Mouse (Mus musculus) heart, postnatal 4 days (tissue): Measurements from ENCODE around the gene Hsd3b7. TPM values are rescaled to one million over a fixed set of nuclear protein-coding genes. Genes with fewer than 3 reads are reported as not detected.

ENCODE experiments used
- DNase-seq: peaks from one replicate; pipeline ENCODE4 v3.0.0; 2021
- total RNA-seq, 2 experiments: library from RNA; stranded (reverse); gene quantifications; 2 replicates each; pipeline ENCODE4 v1.2.3; 2021

The Hsd3b7 gene
- total RNA-seq, 2 experiments from 2014 or later: 9.6 to 10.3 TPM

DNA sequence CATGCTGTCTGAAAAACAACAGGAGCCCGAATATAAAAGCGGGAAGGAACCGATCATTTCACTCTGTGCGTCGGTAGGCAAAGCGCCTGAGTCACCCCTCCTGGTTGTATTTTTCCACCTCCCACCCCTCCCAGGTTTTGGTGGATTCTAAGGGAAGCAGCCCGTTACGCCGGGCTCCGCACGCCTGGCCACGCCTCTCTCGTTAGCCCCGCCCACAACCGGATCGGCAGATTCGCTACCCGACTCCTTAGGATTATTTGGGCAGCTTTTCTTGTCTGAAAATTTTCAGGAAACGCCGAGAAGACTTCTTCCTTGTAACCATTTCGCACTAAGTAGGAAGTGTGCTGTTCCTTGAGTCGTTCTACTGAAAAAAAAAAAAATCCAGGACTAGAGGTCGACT lies 24.0 kb upstream of the Hsd3b7 start, which contains the start of gene Setd1a:
Setd1a (plus strand) TSS at position 245 of the 400 bp plus-strand sequence.
- peak; percentile 94 for DNase-seq

DNA sequence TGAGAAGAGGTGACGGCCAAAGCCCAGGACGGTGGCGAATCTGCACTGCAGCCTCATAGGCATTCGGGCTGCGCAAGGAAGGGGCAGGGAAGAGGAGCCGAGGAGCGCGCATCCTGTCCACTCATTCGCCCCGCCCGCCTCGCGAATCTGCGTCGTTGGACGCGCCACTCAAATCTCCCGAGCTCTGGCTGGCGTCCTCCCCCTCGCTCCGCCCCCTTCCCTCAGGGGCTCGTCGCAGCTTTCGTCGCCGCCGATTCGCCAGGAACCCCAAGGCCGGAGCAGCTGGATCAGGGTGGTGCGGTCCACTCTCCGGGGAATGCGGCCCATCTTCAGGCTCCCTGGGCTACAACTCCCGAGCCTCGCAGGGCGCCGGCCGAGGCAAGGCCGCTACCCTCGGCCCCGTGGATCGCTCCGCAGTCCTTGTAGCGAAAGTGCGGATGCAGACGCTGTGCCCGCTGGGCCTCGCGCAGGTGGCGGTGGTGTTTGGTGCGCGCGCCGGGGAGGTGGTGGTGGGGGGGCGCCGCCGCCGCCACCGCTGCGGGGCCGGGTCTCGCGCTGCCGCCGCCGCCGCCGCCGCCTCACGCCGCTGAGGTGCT lies 23.4 kb upstream of the Hsd3b7 start:
- DNase-seq: peak; percentile 97

DNA sequence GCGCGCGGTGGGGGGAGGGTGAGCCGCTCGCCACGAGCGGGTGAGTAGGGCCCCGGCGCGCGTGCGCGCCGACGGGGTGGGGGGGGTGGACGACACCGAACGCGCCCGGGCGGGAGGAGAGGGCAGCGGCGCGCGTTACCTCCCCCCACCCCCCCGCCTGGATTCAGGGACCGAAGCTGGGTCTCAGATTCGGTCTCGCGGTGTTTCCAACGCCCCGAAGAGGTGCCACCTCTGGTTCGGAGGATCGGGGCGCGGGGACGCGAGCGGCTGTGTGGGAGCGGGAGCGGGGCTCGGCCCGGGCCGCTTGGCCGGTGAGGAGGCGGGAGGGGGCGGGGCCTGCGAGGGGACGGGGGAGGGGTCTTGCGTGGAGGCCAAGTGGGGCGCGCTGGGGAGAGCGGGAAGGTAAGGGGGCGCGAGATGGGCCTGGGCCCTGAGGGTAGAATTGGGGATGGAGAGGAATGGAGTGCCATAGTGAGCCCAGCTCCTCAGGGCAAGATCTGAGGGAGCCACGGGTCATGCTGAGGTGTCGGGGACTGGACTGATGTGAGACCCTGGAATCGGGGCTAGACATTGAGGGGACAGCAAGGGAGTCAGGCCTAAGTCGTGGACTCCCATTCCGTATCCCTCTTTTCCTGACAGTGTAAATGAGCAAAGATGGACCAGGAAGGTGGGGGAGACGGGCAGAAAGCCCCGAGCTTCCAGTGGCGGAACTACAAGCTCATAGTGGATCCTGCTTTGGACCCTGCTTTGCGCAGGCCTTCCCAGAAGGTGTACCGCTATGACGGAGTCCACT lies 22.7 kb upstream of the Hsd3b7 start:
- DNase-seq: peak; percentile 74

DNA sequence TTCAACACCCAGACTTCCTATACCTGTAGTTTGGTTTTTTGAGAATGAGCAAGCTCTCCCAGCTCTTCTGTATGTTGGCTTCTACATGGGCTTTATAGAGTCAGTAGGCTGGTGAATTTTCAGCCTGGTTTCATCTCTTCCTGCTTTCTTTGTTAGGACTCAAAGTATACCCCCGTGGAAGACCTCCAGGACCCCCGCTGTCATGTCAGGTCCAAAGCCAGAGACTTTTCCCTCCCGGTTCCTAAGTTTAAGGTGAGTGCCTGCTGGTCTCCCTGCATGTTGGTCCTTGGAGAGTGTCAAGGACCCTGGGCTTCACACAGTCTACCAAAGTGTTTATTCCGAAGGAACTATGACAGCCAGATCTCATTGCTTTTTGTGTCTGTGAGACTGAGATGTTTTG lies 22.1 kb upstream of the Hsd3b7 start:
- no peak for DNase-seq

DNA sequence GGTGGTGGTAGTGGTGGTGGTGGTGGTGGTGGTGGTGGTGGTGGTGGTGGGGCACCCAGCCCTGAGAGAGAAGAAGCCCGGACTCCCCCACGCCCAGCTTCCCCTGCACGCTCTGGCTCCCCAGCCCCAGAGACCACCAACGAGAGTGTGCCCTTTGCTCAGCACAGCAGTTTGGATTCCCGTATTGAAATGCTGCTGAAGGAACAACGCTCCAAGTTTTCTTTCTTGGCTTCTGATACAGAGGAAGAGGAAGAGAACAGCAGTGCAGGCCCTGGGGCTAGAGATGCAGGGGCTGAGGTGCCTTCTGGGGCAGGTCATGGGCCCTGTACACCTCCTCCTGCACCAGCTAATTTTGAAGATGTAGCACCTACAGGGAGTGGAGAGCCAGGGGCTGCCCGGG lies 15.1 kb upstream of the Hsd3b7 start, which contains the start of gene Gm49388:
Gm49388 (plus strand) TSS at position 301 of the 400 bp plus-strand sequence.
- DNase-seq: no peak

DNA sequence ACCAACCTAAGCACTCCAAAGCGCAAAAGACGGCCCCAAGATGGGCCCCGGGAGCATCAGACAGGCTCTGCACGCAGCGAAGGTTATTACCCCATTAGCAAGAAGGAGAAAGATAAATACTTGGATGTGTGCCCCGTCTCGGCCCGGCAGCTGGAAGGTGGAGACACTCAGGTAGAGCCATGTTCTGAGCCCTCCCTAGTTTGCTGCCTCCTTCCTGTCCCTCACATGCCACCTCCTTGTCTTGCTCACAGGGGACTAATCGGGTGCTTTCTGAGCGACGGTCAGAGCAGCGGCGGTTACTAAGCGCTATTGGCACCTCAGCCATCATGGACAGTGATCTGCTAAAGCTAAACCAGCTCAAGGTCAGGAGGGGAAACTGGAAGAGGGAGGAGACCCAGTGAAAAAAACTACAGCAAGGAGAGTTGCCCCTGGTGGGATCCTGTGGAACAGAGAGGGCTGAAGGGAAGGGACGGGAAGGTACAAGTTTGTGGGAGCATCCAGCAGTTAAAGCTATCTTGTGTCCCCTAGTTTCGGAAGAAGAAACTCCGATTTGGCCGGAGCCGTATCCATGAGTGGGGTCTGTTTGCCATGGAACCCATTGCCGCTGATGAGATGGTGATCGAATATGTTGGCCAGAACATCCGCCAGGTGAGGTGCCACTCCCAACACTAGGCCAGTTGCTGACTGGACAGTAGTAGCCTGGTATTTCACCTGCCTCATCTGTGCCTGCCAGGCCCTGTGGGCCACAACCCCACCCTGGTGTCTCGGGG lies 3.1 kb upstream of the Hsd3b7 start:
- DNase-seq: no peak

DNA sequence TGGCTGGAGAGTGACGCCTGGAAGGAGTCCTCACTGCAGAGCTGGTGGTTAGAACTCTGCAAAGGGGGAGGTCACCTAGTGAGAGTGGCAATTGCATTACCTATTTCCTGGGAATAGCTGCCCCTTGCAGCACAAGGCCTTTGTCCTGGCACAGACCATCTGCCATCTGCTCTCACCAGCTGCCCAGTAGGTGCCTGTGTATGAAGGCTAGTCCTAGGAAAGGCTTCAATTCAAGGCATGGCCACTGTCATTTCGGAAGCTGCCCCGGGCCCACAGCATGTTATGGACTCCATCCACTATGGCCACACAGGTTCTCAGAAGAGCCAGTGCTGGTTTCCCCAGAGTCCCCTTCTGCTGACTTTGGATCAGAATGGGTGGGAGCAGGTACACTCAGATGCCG lies 1.8 kb upstream of the Hsd3b7 start:
- DNase-seq: no peak

DNA sequence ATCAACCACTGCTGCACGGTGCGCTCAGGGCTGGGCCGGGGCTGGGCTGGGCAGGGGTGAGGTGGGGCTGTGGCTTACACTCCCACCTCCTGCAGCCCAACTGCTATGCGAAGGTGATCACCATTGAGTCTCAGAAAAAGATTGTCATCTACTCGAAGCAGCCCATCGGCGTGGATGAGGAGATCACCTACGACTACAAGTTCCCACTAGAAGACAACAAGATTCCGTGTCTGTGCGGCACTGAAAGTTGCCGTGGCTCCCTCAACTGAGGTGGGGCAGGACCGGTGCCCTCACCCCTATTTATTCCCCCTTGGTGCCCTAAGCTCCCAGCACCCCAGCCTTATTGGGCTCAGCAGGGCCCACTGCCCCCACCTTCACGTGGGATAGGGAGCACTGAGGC lies 1.2 kb upstream of the Hsd3b7 start:
- DNase-seq: no peak

DNA sequence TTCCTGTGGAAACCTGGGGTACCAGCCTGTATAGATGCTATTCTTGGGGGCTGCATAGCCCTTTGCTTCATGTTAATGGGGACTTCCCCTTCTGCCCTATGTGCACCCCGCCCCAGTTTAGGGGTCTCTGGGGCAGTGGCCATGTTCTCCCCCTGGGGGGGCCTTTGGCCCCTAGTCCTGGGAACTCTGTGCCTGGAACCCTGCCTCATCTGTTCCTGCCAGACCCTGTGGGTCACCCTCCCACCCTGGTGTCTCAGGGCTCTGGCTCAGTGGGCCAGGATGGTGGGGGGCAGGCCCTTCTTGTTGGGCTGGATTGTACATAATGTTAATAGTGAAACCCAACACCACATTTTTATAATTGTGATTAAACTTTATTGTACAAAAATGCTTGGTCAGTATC lies 666 bp upstream of the Hsd3b7 start:
- no peak for DNase-seq

DNA sequence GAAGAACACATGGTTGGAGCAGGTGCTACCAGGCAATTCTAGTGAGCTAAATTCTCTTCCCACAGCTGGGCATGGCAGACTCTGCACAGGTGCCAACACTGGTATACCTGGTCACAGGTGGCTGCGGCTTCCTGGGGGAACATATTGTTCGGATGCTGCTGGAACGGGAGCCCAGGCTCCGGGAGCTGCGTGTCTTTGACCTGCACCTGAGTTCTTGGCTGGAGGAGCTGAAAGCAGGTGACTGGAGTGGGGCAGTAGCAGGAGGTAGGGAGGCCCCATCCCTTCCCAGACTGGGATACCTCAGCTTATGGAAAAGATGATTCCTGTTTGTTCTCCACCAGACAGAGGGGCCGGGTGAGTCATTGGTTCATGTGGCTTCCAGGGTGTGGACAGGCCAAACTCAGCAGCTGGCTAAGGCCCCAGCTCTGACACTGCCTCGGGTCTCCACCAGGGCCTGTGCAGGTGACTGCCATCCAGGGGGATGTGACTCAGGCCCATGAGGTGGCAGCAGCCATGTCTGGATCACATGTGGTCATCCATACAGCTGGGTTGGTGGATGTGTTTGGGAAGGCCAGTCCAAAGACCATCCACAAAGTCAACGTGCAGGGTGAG lies 712 bp downstream of the Hsd3b7 start:
- DNase-seq: peak; percentile 33

DNA sequence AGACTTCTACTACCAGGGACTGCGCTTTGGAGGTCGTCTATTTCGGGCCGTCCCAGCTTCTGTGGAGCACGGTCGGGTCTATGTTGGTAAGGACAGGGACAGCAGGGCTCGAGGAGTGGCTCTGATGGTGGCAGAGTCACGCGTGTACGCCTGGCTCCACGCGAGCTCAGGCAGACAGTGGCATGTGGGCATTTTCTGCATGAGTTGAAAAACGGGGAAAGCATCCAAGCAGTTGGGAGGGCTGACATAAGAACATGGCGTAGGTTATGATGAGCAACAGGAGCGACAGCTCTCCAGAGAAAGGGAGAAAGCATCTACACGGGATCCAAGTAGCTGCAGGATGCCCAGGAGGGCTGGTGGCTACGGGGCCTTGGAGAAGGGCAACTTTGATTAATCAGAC lies 1.9 kb downstream of the Hsd3b7 start:
- no peak for DNase-seq

DNA sequence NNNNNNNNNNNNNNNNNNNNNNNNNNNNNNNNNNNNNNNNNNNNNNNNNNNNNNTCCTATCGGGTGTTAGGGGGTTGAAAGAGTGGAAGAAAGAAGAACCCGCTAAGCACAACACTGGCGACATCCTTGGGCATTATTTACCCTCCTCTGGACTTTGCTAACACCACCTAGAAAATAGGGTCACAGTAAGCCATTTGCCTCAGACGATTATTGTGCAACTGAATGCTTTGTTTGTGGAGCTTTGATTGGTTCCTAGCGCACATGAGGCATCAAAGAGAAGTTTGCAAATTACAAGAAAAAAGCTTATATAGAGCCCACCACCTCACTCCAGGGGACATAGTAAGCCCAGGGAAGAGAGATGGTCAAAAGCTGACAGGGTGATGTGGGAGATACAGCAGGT lies 8.4 kb downstream of the Hsd3b7 start:
- no peak for DNase-seq

DNA sequence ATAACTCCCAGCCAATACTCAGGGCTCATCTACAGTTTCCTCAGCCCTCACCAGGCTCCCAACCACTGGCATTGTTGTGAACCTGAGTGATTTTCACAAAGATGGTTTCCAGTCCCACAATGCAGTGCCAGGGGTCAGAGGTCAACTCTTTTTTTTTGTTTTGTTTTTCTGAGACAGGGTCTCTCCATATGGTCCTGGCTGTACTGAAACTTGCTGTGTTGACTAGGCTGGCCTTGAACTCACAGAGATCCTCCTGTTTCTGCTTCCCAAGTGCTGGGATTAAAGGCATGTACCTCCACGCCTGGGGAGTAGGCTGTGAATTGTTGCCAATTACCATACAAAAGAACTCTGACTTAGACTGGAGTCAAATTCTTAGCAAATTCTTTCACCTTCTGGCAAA lies 9.4 kb downstream of the Hsd3b7 start:
- no peak for DNase-seq

DNA sequence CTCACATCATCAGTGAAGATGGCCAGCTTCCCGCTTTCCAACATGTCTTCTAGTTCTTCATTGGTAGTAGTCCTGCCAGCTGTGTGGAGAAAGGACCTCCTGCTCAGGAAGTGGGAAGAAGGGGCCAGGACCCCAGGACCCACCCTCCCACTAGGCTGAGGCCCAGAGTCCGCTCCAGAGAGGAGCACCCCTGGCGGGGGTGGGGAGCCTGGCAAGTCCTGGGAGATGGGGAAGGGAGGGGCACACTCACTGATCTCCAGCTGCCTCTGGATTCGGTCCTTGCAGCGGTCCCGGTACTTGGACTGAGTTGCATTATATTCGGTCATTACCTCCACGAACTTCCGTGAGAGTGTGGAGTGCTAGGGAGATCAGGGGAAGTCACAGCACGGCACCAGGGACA lies 10.2 kb downstream of the Hsd3b7 start:
- no peak for DNase-seq

DNA sequence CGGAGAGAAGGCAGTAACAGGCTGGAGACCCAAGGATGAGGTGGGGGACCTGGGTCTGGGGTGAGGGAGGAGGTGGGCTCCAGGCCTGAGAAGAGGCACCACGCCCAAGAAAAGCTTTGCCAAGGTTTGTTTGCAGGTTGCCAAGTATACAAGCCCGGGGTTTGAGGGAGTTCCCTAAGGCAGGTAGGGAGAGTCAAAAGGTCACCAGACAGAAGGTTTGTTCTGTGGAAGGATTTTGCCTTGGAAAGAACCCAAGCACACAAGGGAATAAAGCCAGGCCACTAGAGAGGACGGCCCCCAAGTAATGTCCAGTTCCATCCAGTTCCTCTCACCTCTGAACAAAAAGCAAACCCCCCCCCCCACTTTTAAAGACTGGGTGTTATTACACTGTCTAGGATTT lies 10.8 kb downstream of the Hsd3b7 start:
- no peak for DNase-seq

DNA sequence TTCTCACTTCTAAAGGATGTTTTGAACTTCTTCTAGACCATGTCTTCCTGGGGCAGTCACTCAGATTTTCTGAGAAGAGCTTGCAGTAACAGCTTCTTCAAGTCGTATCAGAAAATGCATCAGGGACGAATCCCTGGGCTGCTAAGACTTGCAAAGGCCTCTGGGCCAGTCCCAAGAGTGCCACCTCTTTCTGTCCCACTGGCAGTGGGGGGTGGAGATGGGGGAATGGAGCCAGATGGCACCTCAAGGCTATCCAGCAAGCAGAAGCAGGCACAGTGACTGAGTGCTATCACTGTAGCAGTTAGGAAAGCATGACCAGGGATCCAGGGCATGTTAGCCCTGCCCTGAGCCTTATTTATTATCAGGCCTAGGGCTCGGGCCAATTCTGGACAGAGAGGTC lies 11.9 kb downstream of the Hsd3b7 start:
- no peak for DNase-seq

DNA sequence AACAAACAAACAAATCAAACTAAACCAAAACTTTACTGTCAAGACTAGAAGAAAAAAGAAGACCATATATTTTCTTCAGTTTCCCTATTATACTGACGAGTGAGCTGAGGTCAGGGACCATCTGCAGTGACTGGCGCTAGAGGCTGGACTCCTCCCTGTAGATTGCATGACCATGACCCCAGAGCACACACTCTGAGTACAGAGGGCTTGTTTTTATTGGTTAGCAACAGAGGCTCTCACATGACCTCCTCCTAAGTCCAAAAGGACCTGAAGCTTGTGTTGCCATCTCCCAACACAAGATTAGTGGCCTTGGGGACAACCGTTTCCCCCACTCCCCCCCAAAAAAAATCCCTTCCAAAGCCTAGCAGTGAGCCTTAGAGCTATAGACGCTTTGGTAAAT lies 13.4 kb downstream of the Hsd3b7 start:
- no peak for DNase-seq

DNA sequence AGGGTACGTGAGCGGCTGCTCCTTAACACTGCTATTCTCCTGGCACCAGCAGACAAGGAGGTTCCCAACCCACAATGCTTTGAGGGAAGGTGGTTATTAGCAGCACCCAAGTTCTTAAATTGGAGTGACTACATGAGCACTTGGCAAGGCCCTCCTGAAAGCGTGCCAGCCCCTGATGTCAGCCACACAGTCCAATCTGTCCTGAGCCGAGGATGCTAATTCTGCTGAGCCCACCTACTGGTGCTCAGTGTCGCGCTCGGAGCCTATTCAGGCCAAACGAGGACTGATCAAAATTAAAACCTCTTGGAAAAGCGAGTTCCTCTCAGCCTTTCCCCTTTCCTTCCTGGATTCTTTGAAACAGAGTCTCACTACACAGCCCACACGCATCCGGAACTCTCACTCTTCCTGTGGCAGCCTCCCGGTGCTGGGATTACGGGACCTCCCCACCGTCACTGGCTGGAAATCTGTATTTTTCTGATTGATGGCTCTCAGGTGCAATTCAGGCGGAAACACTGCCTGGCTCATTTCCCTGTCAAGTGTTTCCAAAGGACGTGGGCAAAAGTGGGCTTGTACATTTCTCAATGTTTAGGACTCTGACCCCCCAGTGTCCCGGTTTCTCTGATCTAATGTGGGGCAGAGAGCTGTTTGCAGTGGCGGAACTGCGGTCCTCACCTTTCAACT lies 14.0 kb downstream of the Hsd3b7 start:
- DNase-seq: peak; percentile 88

DNA sequence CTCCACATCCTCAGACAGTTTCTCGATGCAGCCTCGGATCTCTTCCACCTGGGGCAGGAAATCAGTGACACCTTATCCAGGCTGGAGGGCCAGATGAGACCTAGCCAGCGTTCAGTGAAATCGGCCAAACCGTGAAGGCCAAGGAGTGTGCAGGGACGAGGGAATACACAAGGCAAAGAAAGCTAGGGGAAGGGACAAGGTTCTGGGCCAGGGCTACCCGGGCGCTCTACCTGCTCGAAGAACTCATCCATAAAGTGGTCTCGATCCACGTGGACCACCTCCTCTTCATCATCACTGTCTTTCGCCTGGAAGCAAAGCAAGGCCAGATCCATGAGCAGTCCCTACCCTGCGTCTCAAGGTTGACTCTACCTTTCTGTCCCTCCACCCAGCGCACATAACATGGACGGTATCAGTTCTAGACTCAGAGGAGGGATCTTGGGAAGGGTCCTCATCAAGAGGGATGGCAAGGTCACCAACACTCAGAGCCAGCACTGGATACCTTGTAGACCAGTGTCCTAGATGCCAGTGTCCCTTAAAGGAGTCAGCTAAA lies 14.8 kb downstream of the Hsd3b7 start:
- no peak for DNase-seq

DNA sequence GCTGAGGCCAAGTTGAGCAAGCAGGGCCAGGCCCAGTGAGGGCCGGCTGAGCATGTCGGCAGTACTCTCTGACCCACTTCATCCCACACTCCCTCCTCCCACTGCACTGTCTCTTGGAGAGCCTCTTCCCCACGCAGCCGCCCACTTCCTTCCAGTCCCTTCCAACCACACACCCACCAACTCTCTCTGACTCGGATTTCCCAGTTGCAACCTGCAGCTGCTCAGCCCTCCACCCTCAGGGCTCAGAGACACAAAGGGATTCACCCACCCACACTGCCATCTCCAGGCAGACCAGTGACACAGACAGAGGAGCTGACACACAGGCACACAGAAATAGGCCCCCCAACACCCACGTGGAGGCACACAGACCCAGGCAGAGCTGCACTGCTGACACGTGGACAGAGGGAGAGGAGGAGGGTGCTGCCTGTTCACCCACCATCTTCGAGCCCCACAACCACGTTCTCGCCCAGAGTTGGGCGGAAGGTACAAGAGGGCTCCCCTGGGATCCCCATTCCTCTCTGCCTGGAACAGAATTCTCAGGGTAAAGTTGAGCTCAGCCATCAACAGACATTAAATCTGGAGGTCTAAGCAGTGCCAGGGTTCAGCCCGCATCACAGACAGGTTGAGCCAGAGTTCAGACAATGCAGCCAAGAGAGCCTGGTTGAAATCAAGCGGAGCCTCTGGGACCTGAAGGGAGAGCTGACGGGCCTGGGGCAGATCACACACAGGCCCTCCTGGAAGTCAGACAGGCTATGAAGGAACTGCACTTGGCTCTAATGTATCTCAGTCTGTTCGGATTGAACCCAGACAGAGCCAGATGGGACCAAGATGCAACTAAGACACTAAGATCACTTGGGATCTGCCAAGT lies 15.8 kb downstream of the Hsd3b7 start:
- DNase-seq: peak; percentile 62

DNA sequence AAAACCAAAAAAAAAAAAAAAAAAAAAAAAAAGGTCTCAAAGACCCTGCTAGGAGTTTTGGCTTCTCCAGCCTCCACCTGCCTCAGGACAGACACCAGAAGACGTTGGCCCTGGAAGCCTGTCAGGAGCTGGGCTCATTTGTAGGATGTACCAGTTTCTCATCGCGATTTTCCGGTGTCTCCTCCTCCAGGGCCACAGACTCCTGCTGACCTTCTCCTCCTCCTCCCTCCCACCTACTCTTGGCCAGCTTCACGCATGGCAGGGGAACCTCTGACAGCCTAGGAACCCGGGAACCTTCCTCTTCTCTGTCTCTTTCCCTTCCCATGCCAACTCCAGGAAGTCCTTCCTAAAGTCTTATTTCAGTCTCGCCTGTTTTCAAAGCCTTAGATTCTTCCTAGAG lies 16.6 kb downstream of the Hsd3b7 start:
- DNase-seq: no peak
